Mouse (Mus musculus) heart, embryonic 16.5 days (tissue): ENCODE results near the gene Foxb2. TPM values are rescaled to one million over a fixed set of nuclear protein-coding genes. Genes with fewer than 3 reads are reported as not detected.
"Not testable (repeated sequence)": the region's sequence is repeated elsewhere in the genome, so short reads cannot be mapped to it uniquely, and the experiment has no call there.

Experiments
- ATAC-seq: fragments of 200-750 bp; cut with Nextera tagmentation; replicated peaks from 2 replicates; pipeline ENCODE4 v1.8.0; 2017; ENCODE audit warnings: moderate number of reproducible peaks; ENCODE audit not compliant: insufficient read depth, low FRiP score; ENCODE audit errors: extremely low read depth
- H3K27ac ChIP-seq: fragments of 300-500 bp; sonication (generic); 2 replicates; pipeline ENCODE4 v1.5.1; 2014; ENCODE audit warnings: mild to moderate bottlenecking, low read length, control low read depth, moderate library complexity
- H3K27me3 ChIP-seq: fragments of 300-500 bp; sonication (generic); 2 replicates; pipeline ENCODE4 v1.6.1; 2014; ENCODE audit warnings: low read length, mixed read lengths; ENCODE audit not compliant: control insufficient read depth, insufficient read depth
- H3K36me3 ChIP-seq: fragments of 300-500 bp; sonication (generic); 2 replicates; pipeline ENCODE4 v1.6.1; 2014; ENCODE audit not compliant: control insufficient read depth, insufficient read depth
- H3K4me1 ChIP-seq: fragments of 300-500 bp; sonication (generic); 2 replicates; pipeline ENCODE4 v1.6.1; 2014; ENCODE audit warnings: low read length, mixed read lengths; ENCODE audit not compliant: control insufficient read depth, insufficient read depth
- H3K4me2 ChIP-seq: fragments of 300-500 bp; sonication (generic); 2 replicates; pipeline ENCODE4 v1.6.1; 2014; ENCODE audit warnings: low read depth, mild to moderate bottlenecking, control low read depth, low read length
- H3K4me3 ChIP-seq: fragments of 300-500 bp; sonication (generic); 2 replicates; pipeline ENCODE4 v1.5.1; 2014; ENCODE audit warnings: mild to moderate bottlenecking, control low read depth, low read length
- H3K9ac ChIP-seq: fragments of 300-500 bp; sonication (generic); 2 replicates; pipeline ENCODE4 v1.6.1; 2014; ENCODE audit warnings: low read length, control low read depth
- H3K9me3 ChIP-seq: fragments of 300-500 bp; sonication (generic); replicated peaks from 2 replicates; pipeline ENCODE4 v1.6.1; 2016; ENCODE audit warnings: low read length; ENCODE audit not compliant: control insufficient read depth
- WGBS: fragments of 180-500 bp; shearing (Covaris S2); extraction: QIAGEN DNeasy Blood & Tissue Kit; methylation state at CpG from one replicate; pipeline ENCODE4 v1.1.7; 2014; 5-methylcytosine and 5-hydroxymethylcytosine counted together
- polyA plus RNA-seq: library from polyadenylated mRNA; unstranded; fragments of >200 nt; fragmentation: Nextera tagmentation; extraction: Ambion mirVana; gene quantifications from 2 replicates; pipeline ENCODE4 v1.2.1, GENCODE M21; 2015

The Foxb2 gene
- polyA plus RNA-seq, 1 experiment from 2014 or later = not detected

DNA sequence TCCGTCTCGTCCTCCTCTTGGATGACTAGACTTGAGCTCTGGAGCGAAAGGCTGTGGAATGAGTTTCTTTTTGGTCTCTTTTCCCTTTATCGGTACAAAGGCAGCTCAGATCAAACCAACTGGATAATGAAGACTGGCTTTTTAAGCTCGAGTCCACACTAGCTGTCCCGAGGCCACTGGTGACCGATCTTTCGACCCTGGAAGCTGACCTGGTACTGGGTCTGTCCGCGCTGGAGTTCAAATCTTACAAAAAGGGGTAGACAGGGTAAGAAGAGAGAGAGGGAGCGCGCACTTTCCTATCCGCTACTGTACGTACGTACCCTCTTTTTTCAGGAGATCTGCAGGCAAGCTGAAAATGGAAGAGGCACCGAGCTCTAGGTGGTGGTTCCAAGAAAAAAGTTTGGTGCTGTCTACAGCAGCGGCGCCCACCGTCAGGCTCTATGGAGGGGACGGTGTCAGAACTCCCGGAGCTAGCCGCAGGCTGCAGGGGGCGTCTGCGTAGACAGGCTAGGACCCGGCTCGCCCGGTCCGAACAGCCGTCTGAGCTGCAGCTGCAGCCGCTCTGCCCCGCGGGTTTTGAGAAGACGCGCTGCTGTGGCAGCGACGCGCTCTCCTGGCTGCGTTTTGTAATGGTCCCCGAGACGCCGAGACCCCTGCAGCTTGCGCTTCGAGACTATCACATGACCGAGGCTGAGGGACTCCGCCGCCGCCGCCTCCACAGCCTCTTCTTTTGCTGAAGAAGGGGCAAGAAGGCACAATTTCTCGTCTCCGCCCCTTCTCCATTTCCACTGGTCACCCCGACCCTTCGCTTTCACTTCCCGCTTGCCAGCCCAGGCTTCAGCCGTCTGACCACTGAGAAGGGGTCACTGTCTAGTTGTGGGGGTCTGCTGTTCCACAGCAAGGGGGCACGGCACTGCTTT is 597 bp upstream of the Foxb2 start:
- no peak overlapping the region for H3K27ac ChIP-seq
- H3K27me3 ChIP-seq = peaks cover 80% of the 10 kb centered on the region
- peak overlapping the region; percentile 55 for H3K4me3 ChIP-seq
- under 1% methylated on average over 55 of the region's 55 CpGs for WGBS
- H3K4me1 ChIP-seq = peaks cover 24% of the 10 kb centered on the region
- ATAC-seq = no peak
- no peaks in the 10 kb centered on the region for H3K36me3 ChIP-seq
- H3K4me2 ChIP-seq = peak overlapping the region; percentile 73
- H3K9me3 ChIP-seq = no peaks in the 10 kb centered on the region
- no peak overlapping the region for H3K9ac ChIP-seq

- under 1% methylated on average over 77 of the region's 88 CpGs for WGBS
- peak overlapping the region; percentile 73 for H3K4me2 ChIP-seq
- H3K27ac ChIP-seq = no peak overlapping the region
- peaks cover 31% of the 10 kb centered on the region for H3K4me1 ChIP-seq
- peaks cover 78% of the 10 kb centered on the region for H3K27me3 ChIP-seq
- peak overlapping the region; percentile 55 for H3K4me3 ChIP-seq
- ATAC-seq = no peak
- no peak overlapping the region for H3K9ac ChIP-seq
- H3K36me3 ChIP-seq = no peaks in the 10 kb centered on the region
- H3K9me3 ChIP-seq = no peaks in the 10 kb centered on the region
Measured at GRCm38 (mm10) chr19:16872331-16873180, 1.0 kb downstream of the Foxb2 start.

GRCm38 (mm10) chr19:16871192-16871760 is 2.3 kb downstream of the Foxb2 start:
- no peak overlapping the region for H3K4me2 ChIP-seq
- no peak overlapping the region for H3K4me3 ChIP-seq
- no peak overlapping the region for H3K27ac ChIP-seq
- no peaks in the 10 kb centered on the region for H3K9me3 ChIP-seq
- under 1% methylated on average over 24 of the region's 24 CpGs for WGBS
- no peak for ATAC-seq
- H3K36me3 ChIP-seq = no peaks in the 10 kb centered on the region
- H3K9ac ChIP-seq = no peak overlapping the region
- peaks cover 68% of the 10 kb centered on the region for H3K27me3 ChIP-seq
- H3K4me1 ChIP-seq = peaks cover 33% of the 10 kb centered on the region

DNA sequence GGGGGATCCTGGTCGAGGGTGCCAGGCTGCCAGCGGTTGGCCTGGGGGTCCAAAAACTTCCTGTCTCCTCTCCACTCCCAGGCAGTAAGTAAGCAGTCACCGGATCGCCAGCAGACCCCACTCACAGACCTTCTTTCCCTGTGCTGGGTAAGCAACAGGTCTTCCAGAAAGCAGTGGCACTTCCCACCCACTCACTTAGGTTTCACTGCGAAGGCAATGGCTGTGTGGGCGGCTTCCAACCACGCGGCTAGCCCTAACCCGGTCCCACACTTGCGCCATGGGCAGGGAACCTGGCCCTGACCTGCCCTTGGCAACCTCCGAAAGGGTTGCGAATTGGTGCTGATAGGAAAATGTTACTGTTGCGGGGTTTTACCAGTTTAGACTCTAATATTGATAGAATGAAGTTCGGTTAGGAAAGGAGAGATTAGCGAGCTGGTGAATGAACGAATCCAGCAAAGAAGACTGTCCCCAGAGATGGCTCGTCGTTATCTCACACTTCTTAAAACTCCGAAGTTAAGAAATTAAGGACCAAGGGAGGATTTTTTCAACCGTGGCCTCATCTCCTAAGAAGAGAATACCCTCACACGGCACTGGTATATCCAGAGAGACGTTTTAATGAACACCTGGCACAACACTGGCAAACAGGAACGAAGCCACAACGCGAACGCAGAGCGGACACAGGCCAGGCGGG is 3.0 kb downstream of the Foxb2 start:
- Histone ChIP-seq H3K9ac (no peak overlapping the region), H3K4me2 (no peak overlapping the region), H3K4me3 (no peak overlapping the region), H3K4me1 (peaks cover 30% of the 10 kb centered on the region), H3K27ac (no peak overlapping the region), H3K36me3 (no peaks in the 10 kb centered on the region), H3K27me3 (peaks cover 62% of the 10 kb centered on the region), H3K9me3 (no peaks in the 10 kb centered on the region)
- ATAC-seq = no peak
- WGBS = 2% methylated on average over 28 of the region's 28 CpGs

DNA sequence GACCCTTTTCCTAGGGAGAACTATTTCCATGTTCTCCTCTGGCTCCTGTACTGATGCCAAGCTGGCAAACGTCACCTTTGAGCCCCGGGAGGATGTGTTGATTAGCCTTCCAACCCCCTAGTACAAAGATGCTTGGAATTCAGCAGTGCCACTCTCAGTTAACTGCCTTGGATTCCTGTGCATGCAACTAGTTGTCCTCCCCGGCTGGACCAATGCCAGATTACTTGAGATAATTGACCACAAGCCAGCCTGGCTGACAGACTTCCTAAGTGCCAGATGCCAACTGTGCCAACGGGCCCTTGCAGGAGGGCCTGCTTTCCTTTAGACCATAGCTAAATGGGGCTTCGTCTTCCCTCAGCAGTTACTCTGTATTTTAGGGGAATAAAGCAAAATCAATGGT is 5.1 kb downstream of the Foxb2 start:
- Histone ChIP-seq H3K27me3 (peaks cover 50% of the 10 kb centered on the region), H3K4me1 (peaks cover 21% of the 10 kb centered on the region), H3K4me2 (no peak overlapping the region; the same call in 1 of the 2 replicates), H3K9ac (no peak overlapping the region), H3K9me3 (no peaks in the 10 kb centered on the region), H3K27ac (no peak overlapping the region), H3K4me3 (no peak overlapping the region), H3K36me3 (no peaks in the 10 kb centered on the region)
- WGBS = 13% methylated on average over 5 of the region's 5 CpGs
- ATAC-seq = peak; percentile 83

- H3K4me3 ChIP-seq = no peak overlapping the region
- no peaks in the 10 kb centered on the region for H3K36me3 ChIP-seq
- 44% methylated on average over 4 of the region's 4 CpGs for whole genome bisulfite sequencing
- H3K27ac ChIP-seq = no peak overlapping the region
- no peak overlapping the region for H3K4me2 ChIP-seq
- no peaks in the 10 kb centered on the region for H3K4me1 ChIP-seq
- no peak for ATAC-seq
- H3K27me3 ChIP-seq = no peaks in the 10 kb centered on the region
- H3K9me3 ChIP-seq = no peaks in the 10 kb centered on the region
- H3K9ac ChIP-seq = no peak overlapping the region
Measured at GRCm38 (mm10) chr19:16858646-16859045, 15.0 kb downstream of the Foxb2 start.

- no peak overlapping the region for H3K9ac ChIP-seq
- H3K4me1 ChIP-seq = no peaks in the 10 kb centered on the region
- no peak overlapping the region for H3K27ac ChIP-seq
- H3K4me3 ChIP-seq = no peak overlapping the region
- no peak for ATAC-seq
- no peaks in the 10 kb centered on the region for H3K9me3 ChIP-seq
- H3K4me2 ChIP-seq = no peak overlapping the region
- H3K36me3 ChIP-seq = no peaks in the 10 kb centered on the region
- no peaks in the 10 kb centered on the region for H3K27me3 ChIP-seq
- 61% methylated on average over 5 of the region's 5 CpGs for WGBS
Measured at GRCm38 (mm10) chr19:16856752-16857151, 16.9 kb downstream of the Foxb2 start.

DNA sequence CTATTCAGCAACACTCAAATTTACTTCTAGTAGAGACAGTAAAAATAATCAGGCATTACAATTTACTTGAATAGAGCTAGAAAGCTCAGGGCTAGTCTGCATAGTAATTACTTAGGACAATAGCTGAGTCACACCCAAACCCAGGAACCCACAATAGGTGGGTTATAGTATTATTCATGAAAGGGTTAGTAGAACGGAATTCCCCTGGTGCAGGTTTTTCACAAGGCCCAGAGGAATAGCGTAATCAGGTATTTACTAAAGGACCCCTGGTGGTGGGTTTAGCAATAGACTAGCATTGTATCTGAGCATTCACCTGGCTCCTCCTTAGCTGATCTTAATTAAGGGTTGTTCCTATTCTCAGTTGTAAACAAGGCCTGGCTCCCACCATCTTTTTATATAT is 29.5 kb downstream of the Foxb2 start:
- H3K4me2 ChIP-seq, H3K4me3 ChIP-seq, H3K4me1 ChIP-seq, H3K9ac ChIP-seq, ATAC-seq, H3K36me3 ChIP-seq, H3K27me3 ChIP-seq, H3K9me3 ChIP-seq, H3K27ac ChIP-seq: not testable (repeated sequence)
- WGBS = 87% methylated on average over 2 of the region's 2 CpGs
